Mouse (Mus musculus): ENCODE results near the gene Pef1. TPM values are rescaled to one million over a fixed set of nuclear protein-coding genes. Genes with fewer than 3 reads are reported as not detected.

Pef1 gene
- polyA plus RNA-seq, 1 experiment from 2014 or later = 41.3 TPM

DNA sequence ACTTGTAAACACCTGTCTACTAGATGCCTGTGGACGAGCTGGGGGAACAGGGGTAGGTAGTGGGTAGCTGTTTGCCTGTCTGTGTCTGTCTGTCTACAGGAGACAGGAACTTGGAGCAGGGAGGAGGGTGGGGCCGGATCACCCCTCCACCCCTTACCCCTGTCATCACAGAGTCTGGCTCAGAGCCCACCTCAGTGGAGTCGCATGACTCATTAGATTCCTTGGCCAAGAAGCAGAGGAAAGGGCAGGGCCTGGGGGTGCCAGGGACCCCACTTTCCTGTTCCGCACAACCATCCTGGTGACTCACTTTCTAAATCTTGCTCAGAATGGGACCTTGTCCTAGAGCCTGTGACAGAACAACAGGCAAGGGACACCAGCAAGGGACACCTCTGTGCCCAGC is 74.7 kb downstream of the Pef1 start:
- Histone ChIP-seq H3K27ac (no peak overlapping the region), H3K9me3 (replicated peaks) (no peaks in the 10 kb centered on the region), H3K9ac (no peak overlapping the region), H3K27me3 (peaks cover 48% of the 10 kb centered on the region), H3K36me3 (no peaks in the 10 kb centered on the region), H3K4me2 (no peak overlapping the region), H3K4me1 (replicated peaks) (peaks cover 47% of the 10 kb centered on the region), H3K4me3 (replicated peaks) (no peak overlapping the region)
- WGBS (ENCODE audit: insufficient replicate concordance) = 61% methylated on average over 4 of the region's 4 CpGs
- DNase-seq = no peak
- ATAC-seq (ENCODE audit: low read depth) = no peak

DNA sequence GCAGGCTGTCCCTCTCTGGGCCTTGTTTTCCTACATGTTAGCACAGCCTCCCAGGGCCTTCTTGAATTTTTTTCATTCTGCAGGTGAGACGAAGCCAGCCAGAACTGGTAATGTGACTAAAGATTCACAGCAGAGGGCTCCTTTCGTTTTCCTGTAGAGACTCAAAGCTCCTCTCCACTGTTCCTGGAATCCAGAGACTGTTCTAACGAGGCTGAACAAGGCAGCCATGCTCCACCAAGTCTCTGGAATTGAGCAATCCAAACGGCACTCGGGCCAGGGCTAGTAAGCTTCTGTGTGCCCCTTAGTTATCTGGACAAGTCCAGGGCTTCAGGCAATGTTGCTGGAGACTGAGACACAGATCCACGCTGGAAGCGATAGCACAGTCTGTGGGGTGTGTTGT is 75.2 kb downstream of the Pef1 start:
- no peak overlapping the region for H3K4me2 ChIP-seq
- 57% methylated on average over 7 of the region's 7 CpGs for WGBS (ENCODE audit: insufficient replicate concordance)
- H3K9ac ChIP-seq = no peak overlapping the region

More for the DNA sequence above, 75.2 kb downstream of the Pef1 start:
- ATAC-seq (ENCODE audit: low read depth) = no peak
- Histone ChIP-seq H3K4me1 (replicated peaks) (peaks cover 43% of the 10 kb centered on the region), H3K36me3 (no peaks in the 10 kb centered on the region), H3K4me3 (replicated peaks) (no peak overlapping the region), H3K27ac (no peak overlapping the region), H3K27me3 (peaks cover 48% of the 10 kb centered on the region), H3K9me3 (replicated peaks) (no peaks in the 10 kb centered on the region)
- no peak for DNase-seq

Other genes with a start within 250 kb of the Pef1 start
- not detected in 2 replicates for gene Spocd1, start 173.3 kb upstream of the Pef1 start, polyA plus RNA-seq (2015; fragmentation: Nextera tagmentation; extraction: Ambion mirVana)
- gene Adgrb2, start 117.7 kb upstream of the Pef1 start, polyA plus RNA-seq (2015; fragmentation: Nextera tagmentation; extraction: Ambion mirVana) = 0.03 and 0.27 TPM in 2 replicates
- 3.1 and 3.3 TPM in 2 replicates for gene Col16a1, start 54.7 kb upstream of the Pef1 start, polyA plus RNA-seq (2015; fragmentation: Nextera tagmentation; extraction: Ambion mirVana)
- gene Hcrtr1, start 36.8 kb downstream of the Pef1 start, polyA plus RNA-seq (2015; fragmentation: Nextera tagmentation; extraction: Ambion mirVana) = 0.05 TPM in 1 of 2 replicates, not detected in the other
- 32.9 and 34.6 TPM in 2 replicates for gene Tinagl1, start 72.6 kb downstream of the Pef1 start, polyA plus RNA-seq (2015; fragmentation: Nextera tagmentation; extraction: Ambion mirVana)
- not detected in 2 replicates for gene Gm853, start 119.8 kb downstream of the Pef1 start, polyA plus RNA-seq (2015; fragmentation: Nextera tagmentation; extraction: Ambion mirVana)
- gene Serinc2, start 176.6 kb downstream of the Pef1 start, polyA plus RNA-seq (2015; fragmentation: Nextera tagmentation; extraction: Ambion mirVana) = 0.99 and 1.6 TPM in 2 replicates
- gene Fabp3, start 206.0 kb downstream of the Pef1 start, polyA plus RNA-seq (2015; fragmentation: Nextera tagmentation; extraction: Ambion mirVana) = 1.5 and 2.8 TPM in 2 replicates
- not detected in 2 replicates for gene Gm10570, start 206.1 kb downstream of the Pef1 start, polyA plus RNA-seq (2015; fragmentation: Nextera tagmentation; extraction: Ambion mirVana)